Mouse (Mus musculus) lung, postnatal 0 days (tissue): ENCODE results near the gene Pdia6. TPM values are rescaled to one million over a fixed set of nuclear protein-coding genes. Genes with fewer than 3 reads are reported as not detected.

Experiments
- ATAC-seq: fragments of 200-750 bp; cut with Nextera tagmentation; 2 replicates; pipeline ENCODE4 v1.8.0; 2017; ENCODE audit warnings: moderate library complexity
- DNase-seq: peaks from one replicate; pipeline ENCODE4 v3.0.0-alpha.2; 2016; ENCODE audit warnings: low spot score
- H3K27ac ChIP-seq: fragments of 300-500 bp; sonication (generic); 2 replicates; pipeline ENCODE4 v1.5.1; 2014; ENCODE audit warnings: antibody characterized with exemption, mild to moderate bottlenecking, low read length, mixed read lengths
- H3K27me3 ChIP-seq: fragments of 300-500 bp; sonication (generic); replicated peaks from 2 replicates; pipeline ENCODE4 v1.6.1; 2014; ENCODE audit warnings: low read length, mixed read lengths; ENCODE audit not compliant: insufficient read depth
- H3K36me3 ChIP-seq: fragments of 300-500 bp; sonication (generic); 2 replicates; pipeline ENCODE4 v1.6.1; 2014; ENCODE audit warnings: low read length, mixed read lengths; ENCODE audit not compliant: insufficient read depth
- H3K4me1 ChIP-seq: fragments of 300-500 bp; sonication (generic); 2 replicates; pipeline ENCODE4 v1.6.1; 2014; ENCODE audit warnings: antibody characterized with exemption, low read depth, low read length, mixed read lengths; ENCODE audit not compliant: insufficient read depth
- H3K4me2 ChIP-seq: fragments of 300-500 bp; sonication (generic); replicated peaks from 2 replicates; pipeline ENCODE4 v1.6.1; 2014; ENCODE audit warnings: low read depth, mild to moderate bottlenecking, low read length, moderate library complexity, mixed read lengths
- H3K4me3 ChIP-seq: fragments of 300-500 bp; sonication (generic); 2 replicates; pipeline ENCODE4 v1.5.1; 2014; ENCODE audit warnings: low read depth, low read length
- H3K9ac ChIP-seq: fragments of 300-500 bp; sonication (generic); replicated peaks from 2 replicates; pipeline ENCODE4 v1.6.1; 2014; ENCODE audit warnings: low read depth, mild to moderate bottlenecking
- H3K9me3 ChIP-seq: fragments of 300-500 bp; sonication (generic); 2 replicates; pipeline ENCODE4 v1.6.1; 2016; ENCODE audit warnings: low read length, mixed read lengths
- CTCF ChIP-seq: IDR thresholded peaks from 2 replicates; pipeline ENCODE4 v1.5.1; 2016; ENCODE audit warnings: antibody characterized with exemption, mild to moderate bottlenecking
- EP300 ChIP-seq: IDR thresholded peaks from 2 replicates; pipeline ENCODE4 v1.6.1; 2016; ENCODE audit warnings: antibody characterized with exemption, mild to moderate bottlenecking, control low read depth
- WGBS: fragments of 180-500 bp; shearing (Covaris S2); extraction: QIAGEN DNeasy Blood & Tissue Kit; methylation state at CpG from one replicate; pipeline ENCODE4 v1.1.7; 2014; 5-methylcytosine and 5-hydroxymethylcytosine counted together
- polyA plus RNA-seq: library from polyadenylated mRNA; unstranded; fragments of >200 nt; fragmentation: Nextera tagmentation; extraction: Ambion mirVana; gene quantifications from 2 replicates; pipeline ENCODE4 v1.2.1, GENCODE M21; 2015

Gene Pdia6
- polyA plus RNA-seq, result 249 and 298 TPM in 2 replicates

- no peak for TF ChIP-seq CTCF
- no peak for TF ChIP-seq EP300
- Histone ChIP-seq H3K36me3 (peaks cover 3% of the 10 kb centered on the region; the same call in 1 of the 2 replicates), H3K4me3 (peak within 1 kb of the TSS; percentile 72), H3K9ac (peak within 1 kb of the TSS; percentile 82), H3K27me3 (no peaks in the 10 kb centered on the region), H3K27ac (peak within 1 kb of the TSS; percentile 85), H3K4me2 (peak within 1 kb of the TSS; percentile 75), H3K9me3 (no peaks in the 10 kb centered on the region), H3K4me1 (peaks cover 7% of the 10 kb centered on the region)
- DNase-seq, result peak; percentile 98
- WGBS, result 1% methylated on average over 40 of the region's 48 CpGs
- ATAC-seq, result peak; percentile 100
Measured at GRCm38 (mm10) chr12:17265971-17266672, at the start of gene Pdia6. Gene Pdia6 (plus strand): TSS chr12:17266545.

GRCm38 (mm10) chr12:17218390-17218789, 48.0 kb upstream of the Pdia6 start:
- Histone ChIP-seq H3K4me1 (no peaks in the 10 kb centered on the region), H3K9ac (no peak overlapping the region), H3K27ac (no peak overlapping the region), H3K27me3 (no peaks in the 10 kb centered on the region), H3K4me2 (no peak overlapping the region), H3K36me3 (no peaks in the 10 kb centered on the region), H3K9me3 (no peaks in the 10 kb centered on the region), H3K4me3 (no peak overlapping the region)
- DNase-seq (no peak), ATAC-seq (no peak)
- 52% methylated on average over 8 of the region's 8 CpGs for WGBS
- TF ChIP-seq CTCF, result no peak
- no peak for TF ChIP-seq EP300

- no peaks in the 10 kb centered on the region for H3K9me3 ChIP-seq
- no peaks in the 10 kb centered on the region for H3K4me1 ChIP-seq
- DNase-seq, result no peak
- no peaks in the 10 kb centered on the region for H3K27me3 ChIP-seq
- H3K4me3 ChIP-seq, result no peak overlapping the region
- no peaks in the 10 kb centered on the region for H3K36me3 ChIP-seq
- WGBS, result 47% methylated on average over 4 of the region's 4 CpGs
- no peak overlapping the region for H3K4me2 ChIP-seq
- no peak overlapping the region for H3K27ac ChIP-seq
- no peak for TF ChIP-seq CTCF
- TF ChIP-seq EP300, result no peak
- ATAC-seq, result no peak
- no peak overlapping the region for H3K9ac ChIP-seq
Measured at GRCm38 (mm10) chr12:17219107-17219506, 47.2 kb upstream of the Pdia6 start.

- Histone ChIP-seq H3K9me3 (no peaks in the 10 kb centered on the region), H3K4me3 (no peak overlapping the region), H3K9ac (no peak overlapping the region), H3K4me2 (no peak overlapping the region), H3K4me1 (no peaks in the 10 kb centered on the region), H3K27ac (no peak overlapping the region), H3K27me3 (no peaks in the 10 kb centered on the region), H3K36me3 (no peaks in the 10 kb centered on the region)
- no peak for TF ChIP-seq EP300
- TF ChIP-seq CTCF, result no peak
- no peak for DNase-seq
- WGBS, result 63% methylated on average over 5 of the region's 5 CpGs
- no peak; the same call in 1 of the 2 replicates for ATAC-seq
Measured at GRCm38 (mm10) chr12:17220631-17221030, 45.7 kb upstream of the Pdia6 start.

GRCm38 (mm10) chr12:17221891-17222428, 44.4 kb upstream of the Pdia6 start:
- Histone ChIP-seq H3K4me1 (no peaks in the 10 kb centered on the region), H3K27me3 (no peaks in the 10 kb centered on the region), H3K9ac (no peak overlapping the region), H3K36me3 (no peaks in the 10 kb centered on the region), H3K4me2 (no peak overlapping the region), H3K27ac (no peak overlapping the region), H3K4me3 (no peak overlapping the region), H3K9me3 (no peaks in the 10 kb centered on the region)
- TF ChIP-seq EP300 (no peak), CTCF (peak; percentile 76)
- WGBS, result 41% methylated on average over 5 of the region's 5 CpGs
- DNase-seq (peak; percentile 48), ATAC-seq (no peak)

- H3K27me3 ChIP-seq, result no peaks in the 10 kb centered on the region
- H3K27ac ChIP-seq, result no peak overlapping the region
- H3K9me3 ChIP-seq, result no peaks in the 10 kb centered on the region
- WGBS, result 64% methylated on average over 3 of the region's 3 CpGs
- DNase-seq (no peak), ATAC-seq (no peak)
- no peak overlapping the region for H3K4me3 ChIP-seq
- H3K4me2 ChIP-seq, result no peak overlapping the region
- no peak overlapping the region for H3K9ac ChIP-seq
- H3K36me3 ChIP-seq, result no peaks in the 10 kb centered on the region
- TF ChIP-seq EP300 (no peak), CTCF (no peak)
- H3K4me1 ChIP-seq, result no peaks in the 10 kb centered on the region
Measured at GRCm38 (mm10) chr12:17223050-17223449, 43.3 kb upstream of the Pdia6 start.
